8 mouse cellular contexts compared by ENCODE assay signal in the genomic region with DNA sequence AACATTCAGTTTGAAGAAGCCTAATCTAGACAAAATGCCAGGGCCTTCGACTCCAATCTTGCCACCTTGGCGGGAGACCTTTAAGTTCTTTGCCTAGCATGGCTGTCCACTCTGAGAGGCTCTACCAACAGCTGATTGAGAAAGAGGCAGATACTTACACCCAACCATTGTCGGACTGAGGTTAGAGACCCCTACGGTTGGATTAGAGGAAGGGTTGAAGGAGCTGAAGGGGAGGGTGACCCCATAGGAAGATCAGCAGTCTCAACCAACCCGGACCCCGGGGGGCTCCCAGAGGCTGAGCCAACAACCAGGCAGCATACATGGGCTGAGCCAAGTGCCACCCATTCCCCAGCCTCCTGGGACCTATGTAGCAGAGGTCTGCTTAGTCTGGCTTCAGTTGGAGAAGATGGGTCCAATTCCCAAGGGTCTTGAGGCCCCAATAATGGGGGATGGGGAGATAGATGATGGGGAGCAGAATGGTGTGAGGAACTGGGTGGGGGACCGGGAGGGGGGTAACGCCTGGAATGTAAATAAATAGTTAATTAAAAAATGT. TPM values are rescaled to one million over a fixed set of nuclear protein-coding genes. Genes with fewer than 3 reads are reported as not detected.
A peak's percentile ranks its signal among the peaks of the same experiment; 100 is the strongest.
DNase-seq lines count a peak whose midpoint lies in the region; ATAC-seq and TF ChIP-seq lines count a peak whose summit lies in the region.

No protein-coding gene starts in this region.

- no peaks in the 10 kb centered on the region for H3K9me3 ChIP-seq in hindbrain, embryonic 10.5 days
- no peaks in the 10 kb centered on the region for H3K9me3 ChIP-seq in liver, embryonic 13.5 days (replicated peaks)

- H3K36me3 ChIP-seq in hindbrain, embryonic 10.5 days: no peaks in the 10 kb centered on the region
- H3K36me3 ChIP-seq in liver, embryonic 13.5 days: no peaks in the 10 kb centered on the region
- no peaks in the 10 kb centered on the region for H3K36me3 ChIP-seq in testis, adult 2 months (ENCODE audit: control insufficient read depth, insufficient read depth, low read length)

- H3K9ac ChIP-seq in liver, embryonic 13.5 days: peak overlapping the region; percentile 89

- H3K4me2 ChIP-seq in liver, embryonic 13.5 days: peak overlapping the region; percentile 75

- peak overlapping the region; percentile 94 for H3K27ac ChIP-seq in hindbrain, embryonic 10.5 days
- no peak overlapping the region for H3K27ac ChIP-seq in liver, embryonic 13.5 days
- H3K27ac ChIP-seq in testis, adult 2 months (ENCODE audit: control insufficient read depth, insufficient read depth, low read depth, low read length): no peak overlapping the region

- TF ChIP-seq CTCF in testis, adult 2 months (IDR thresholded peaks at IDR 0.05; ENCODE audit: control insufficient read depth, insufficient read depth, insufficient replicate concordance, low read depth, low read length): no peak

- H3K27me3 ChIP-seq in hindbrain, embryonic 10.5 days (ENCODE audit: insufficient read depth, poor library complexity, severe bottlenecking): no peaks in the 10 kb centered on the region
- no peaks in the 10 kb centered on the region for H3K27me3 ChIP-seq in liver, embryonic 13.5 days
- H3K27me3 ChIP-seq in testis, adult 2 months (ENCODE audit: control insufficient read depth, insufficient read depth, low read length): no peaks in the 10 kb centered on the region

- ATAC-seq in liver, embryonic 13.5 days (ENCODE audit: low read depth): peak; percentile 50

- H3K4me1 ChIP-seq in hindbrain, embryonic 10.5 days (replicated peaks): peaks cover 24% of the 10 kb centered on the region
- H3K4me1 ChIP-seq in liver, embryonic 13.5 days (replicated peaks): peaks cover 13% of the 10 kb centered on the region
- H3K4me1 ChIP-seq in testis, adult 2 months (ENCODE audit: control insufficient read depth, insufficient read depth, low read length): peaks cover 7% of the 10 kb centered on the region

- WGBS in hindbrain, embryonic 10.5 days: 66% methylated on average over 8 of the region's 8 CpGs
- WGBS in liver, embryonic 13.5 days (ENCODE audit: insufficient replicate concordance): 49% methylated on average over 8 of the region's 8 CpGs

- DNase-seq in embryo, embryonic 10 days (ENCODE audit: low spot score): peak; percentile 15
- no peak for DNase-seq in embryo, embryonic 10.5 days (ENCODE audit: low spot score)
- DNase-seq in B cell, adult 2 months: peak; percentile 1 to 15
- DNase-seq in cerebellum, postnatal 14 days: peak; percentile 37 to 43
- peak; percentile 10 for DNase-seq in hindbrain, embryonic 10.5 days (ENCODE audit: low spot score)
- peak; percentile 9 for DNase-seq in liver, embryonic 13.5 days
- no peak for DNase-seq in layer of hippocampus, postnatal 25 days (ENCODE audit: extremely low spot score in 1 of 2, low spot score in 1 of 2)

- no peak for TF ChIP-seq POLR2A in testis, adult 2 months (IDR thresholded peaks at IDR 0.05; ENCODE audit: control insufficient read depth, low read depth, low read length)

- peak overlapping the region; percentile 73 for H3K4me3 ChIP-seq in hindbrain, embryonic 10.5 days
- peak overlapping the region; percentile 87 for H3K4me3 ChIP-seq in liver, embryonic 13.5 days (replicated peaks)
- peak overlapping the region; percentile 52 for H3K4me3 ChIP-seq in testis, adult 2 months (ENCODE audit: control insufficient read depth, low read depth, low read length)

RNA-seq across cellular contexts. Expression of a gene that starts 0.5 kb away (rescaled TPM):
- 102 and 103 TPM in 2 replicates for polyA plus RNA-seq in hindbrain, embryonic 10.5 days (2016; fragmentation: Nextera tagmentation; extraction: Ambion mirVana)
- polyA plus RNA-seq in liver, embryonic 13.5 days (2015; fragmentation: Nextera tagmentation; extraction: Ambion mirVana): 55.0 and 63.2 TPM in 2 replicates
- polyA plus RNA-seq in testis, adult 2 months (2012; rRNA removed): 11.8 and 12.4 TPM in 2 replicates
- total RNA-seq in layer of hippocampus, postnatal 25 days (2021): 10 to 100 TPM; 51.4 to 53.2 TPM

RNA-seq across cellular contexts. Expression of a gene that starts 45.5 kb away (rescaled TPM):
- 89.5 and 109 TPM in 2 replicates for polyA plus RNA-seq in hindbrain, embryonic 10.5 days (2016; fragmentation: Nextera tagmentation; extraction: Ambion mirVana)
- 68.0 and 78.8 TPM in 2 replicates for polyA plus RNA-seq in liver, embryonic 13.5 days (2015; fragmentation: Nextera tagmentation; extraction: Ambion mirVana)
- 5.0 and 5.6 TPM in 2 replicates for polyA plus RNA-seq in testis, adult 2 months (2012; rRNA removed)
- 10 to 100 TPM; 26.1 to 28.8 TPM for total RNA-seq in layer of hippocampus, postnatal 25 days (2021)

Comparison
In these comparisons a context has a peak if more than half of its experiments do, and no peak if none do; other contexts are left out.
1. DNase-seq: peak in embryo, embryonic 10 days (single experiment), B cell, adult 2 months (2 of 2), cerebellum, postnatal 14 days (2 of 2), hindbrain, embryonic 10.5 days (single experiment) and liver, embryonic 13.5 days (single experiment); none in embryo, embryonic 10.5 days (single experiment) and layer of hippocampus, postnatal 25 days (0 of 2).
2. RNA of a gene that starts 45.5 kb away (polyA plus RNA-seq): 89.5 to 109 TPM in hindbrain, embryonic 10.5 days and 68.0 to 78.8 TPM in liver, embryonic 13.5 days; 5.0 to 5.6 TPM in testis, adult 2 months; every median in the first group is over 10 times any median in the second.
3. Peak in every context shown above with its lines, with median percentiles within 50 percentile points of each other: H3K4me3 ChIP-seq.